Mouse (Mus musculus) forebrain, embryonic 11.5 days (tissue): ENCODE data around the gene Usp36. TPM values are rescaled to one million over a fixed set of nuclear protein-coding genes. Genes with fewer than 3 reads are reported as not detected.

Experiments used
- ATAC-seq: fragments of 200-750 bp; cut with Nextera tagmentation; replicated peaks from 2 replicates; pipeline ENCODE4 v1.8.0; 2017; ENCODE audit warnings: moderate TSS enrichment; ENCODE audit not compliant: low FRiP score
- DNase-seq: peaks from one replicate; pipeline ENCODE4 v3.0.0-alpha.2; 2017; ENCODE audit warnings: low spot score
- H3K27ac ChIP-seq: fragments of 300-500 bp; sonication (generic); 2 replicates; pipeline ENCODE4 v1.5.1; 2014; ENCODE audit warnings: low read depth, low read length
- H3K27me3 ChIP-seq: fragments of 300-500 bp; sonication (generic); 2 replicates; pipeline ENCODE4 v1.6.1; 2014; ENCODE audit warnings: mild to moderate bottlenecking, low read length, mixed read lengths; ENCODE audit not compliant: control insufficient read depth, insufficient read depth
- H3K36me3 ChIP-seq: fragments of 300-500 bp; sonication (generic); 2 replicates; pipeline ENCODE4 v1.6.1; 2014; ENCODE audit warnings: mild to moderate bottlenecking, low read length, moderate library complexity, mixed read lengths; ENCODE audit not compliant: control insufficient read depth, insufficient read depth
- H3K4me1 ChIP-seq: fragments of 300-500 bp; sonication (generic); replicated peaks from 2 replicates; pipeline ENCODE4 v1.6.1; 2014; ENCODE audit warnings: low read length, mixed read lengths; ENCODE audit not compliant: control insufficient read depth, insufficient read depth
- H3K4me2 ChIP-seq: fragments of 300-500 bp; sonication (generic); 2 replicates; pipeline ENCODE4 v1.6.1; 2014; ENCODE audit warnings: low read depth, mild to moderate bottlenecking, low read length, moderate library complexity, mixed read lengths; ENCODE audit not compliant: severe bottlenecking
- H3K4me3 ChIP-seq: fragments of 300-500 bp; sonication (generic); 2 replicates; pipeline ENCODE4 v1.5.1; 2014; ENCODE audit warnings: low read depth, low read length
- H3K9ac ChIP-seq: fragments of 300-500 bp; sonication (generic); 2 replicates; pipeline ENCODE4 v1.6.1; 2014; ENCODE audit warnings: low read length
- H3K9me3 ChIP-seq: fragments of 300-500 bp; sonication (generic); 2 replicates; pipeline ENCODE4 v1.6.1; 2016; ENCODE audit warnings: low read length, mixed read lengths; ENCODE audit not compliant: control insufficient read depth
- WGBS: fragments of 180-500 bp; shearing (Covaris S2); extraction: QIAGEN DNeasy Blood & Tissue Kit; methylation state at CpG from one replicate; pipeline ENCODE4 v1.1.7; 2014; 5-methylcytosine and 5-hydroxymethylcytosine counted together
- polyA plus RNA-seq: library from polyadenylated mRNA; unstranded; fragments of >200 nt; fragmentation: Nextera tagmentation; extraction: Ambion mirVana; gene quantifications from 2 replicates; pipeline ENCODE4 v1.2.1, GENCODE M21; 2014

Gene Usp36
- polyA plus RNA-seq, 1 experiment from 2014 or later: 17.3 TPM

DNA sequence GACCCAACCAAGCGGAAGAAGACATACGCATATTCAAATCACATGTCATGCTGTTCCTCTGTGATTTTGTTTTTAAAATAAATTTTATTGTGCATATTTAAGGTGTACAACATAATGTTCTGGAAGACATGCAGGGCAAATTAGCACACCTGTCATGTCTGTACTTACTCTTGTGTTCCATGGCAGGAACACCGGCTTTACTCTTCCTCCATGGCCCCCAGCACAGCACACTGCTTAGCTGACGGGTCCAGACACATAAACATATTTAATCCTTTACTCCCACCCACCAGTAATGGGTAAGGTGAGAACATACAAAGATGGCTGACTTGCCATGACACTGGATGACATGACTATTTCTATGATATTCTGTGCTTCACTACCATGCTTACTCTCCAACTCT is 71.0 kb downstream of the Usp36 start:
- Histone ChIP-seq H3K4me2 (no peak overlapping the region), H3K9ac (no peak overlapping the region), H3K27me3 (no peaks in the 10 kb centered on the region), H3K4me1 (no peaks in the 10 kb centered on the region), H3K9me3 (no peaks in the 10 kb centered on the region), H3K27ac (no peak overlapping the region), H3K36me3 (no peaks in the 10 kb centered on the region), H3K4me3 (no peak overlapping the region)
- DNase-seq (no peak), ATAC-seq (no peak)
- 90% methylated on average over 4 of the region's 4 CpGs for WGBS

DNA sequence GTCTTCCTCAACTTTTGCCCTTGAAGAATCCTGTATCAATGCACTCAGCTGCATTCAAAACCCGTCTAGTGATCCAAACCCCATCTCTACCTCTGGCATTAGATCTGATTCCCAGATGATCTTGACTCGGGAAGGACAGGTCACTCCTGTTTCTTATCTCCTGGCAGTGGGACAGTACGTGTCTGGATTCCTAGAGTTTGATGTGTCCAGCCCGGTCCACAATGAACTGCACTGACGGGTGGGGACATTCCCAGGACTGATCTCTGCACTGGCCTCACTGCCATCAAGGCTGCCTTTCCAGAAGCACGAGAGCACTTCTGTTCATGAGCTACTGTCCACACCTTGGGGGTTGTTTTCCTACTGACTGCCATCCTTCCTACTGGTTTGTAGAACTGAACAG is 73.6 kb downstream of the Usp36 start:
- DNase-seq: no peak
- ATAC-seq: no peak
- Histone ChIP-seq H3K9ac (no peak overlapping the region), H3K27me3 (no peaks in the 10 kb centered on the region), H3K36me3 (no peaks in the 10 kb centered on the region), H3K4me3 (no peak overlapping the region), H3K27ac (no peak overlapping the region), H3K9me3 (no peaks in the 10 kb centered on the region), H3K4me1 (0 out of 2 replicates have a peak, but pooled peaks cover 2% of the 10 kb centered on the region), H3K4me2 (no peak overlapping the region)
- WGBS: 91% methylated on average over 6 of the region's 6 CpGs

DNA sequence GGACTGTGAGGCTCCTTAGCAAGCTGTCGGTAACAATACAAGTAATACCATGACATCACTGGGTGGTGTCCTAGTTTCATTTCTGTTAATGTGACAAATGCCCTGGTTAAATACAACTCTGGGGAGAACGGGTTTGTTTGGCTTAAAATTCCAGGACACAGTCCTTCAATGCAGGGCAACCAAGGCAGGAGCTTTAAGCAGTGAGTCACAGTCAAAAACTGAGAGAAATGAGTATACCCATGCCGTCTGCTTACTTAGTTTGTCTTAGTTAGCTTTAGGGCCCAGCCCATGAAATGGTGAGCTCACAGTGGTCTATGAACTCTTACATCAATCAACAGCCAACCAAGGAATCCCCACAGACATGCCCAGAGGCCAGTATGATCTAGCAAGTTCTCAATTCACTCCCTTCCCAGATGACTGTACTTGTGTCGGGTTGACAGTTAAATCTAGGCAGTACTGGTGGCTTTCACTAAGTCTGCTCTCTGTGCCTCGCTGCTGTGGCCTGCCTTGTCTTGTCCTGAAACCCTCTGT is 74.1 kb downstream of the Usp36 start:
- WGBS: 84% methylated on average over 5 of the region's 5 CpGs

DNA sequence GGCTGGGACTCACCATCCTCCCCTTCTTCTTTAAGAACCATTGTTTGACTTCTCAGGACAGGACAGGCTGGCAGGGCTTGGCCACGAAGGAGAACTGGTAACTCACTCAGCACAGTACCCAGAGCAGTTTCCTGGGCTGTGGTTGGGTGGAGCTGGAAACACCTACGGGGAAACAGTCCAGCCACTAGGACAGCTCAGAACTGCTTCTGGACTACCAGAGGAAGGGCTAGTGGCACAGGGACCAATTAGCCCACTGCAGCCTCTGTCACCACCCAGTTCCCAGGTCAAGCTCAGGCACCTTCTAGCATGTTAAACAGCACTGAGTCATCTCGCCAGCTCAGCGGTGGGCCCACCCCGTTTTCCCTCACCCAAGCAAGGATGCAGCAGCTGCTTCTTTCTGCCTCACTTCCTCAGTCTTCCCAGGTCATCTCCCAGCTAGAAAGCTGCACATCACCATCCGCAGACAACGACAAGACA is 77.4 kb downstream of the Usp36 start:
- Histone ChIP-seq H3K36me3 (no peaks in the 10 kb centered on the region), H3K4me2 (no peak overlapping the region), H3K4me3 (no peak overlapping the region), H3K27me3 (no peaks in the 10 kb centered on the region), H3K27ac (no peak overlapping the region), H3K4me1 (peaks cover 15% of the 10 kb centered on the region; the same call in 1 of the 2 replicates), H3K9me3 (no peaks in the 10 kb centered on the region), H3K9ac (no peak overlapping the region)
- no peak for DNase-seq
- WGBS: 76% methylated on average over 7 of the region's 7 CpGs
- no peak for ATAC-seq

More for the DNA sequence above, 74.1 kb downstream of the Usp36 start:
- no peak for ATAC-seq
- Histone ChIP-seq H3K27me3 (no peaks in the 10 kb centered on the region), H3K4me3 (no peak overlapping the region), H3K4me1 (0 out of 2 replicates have a peak, but pooled peaks cover 2% of the 10 kb centered on the region), H3K27ac (no peak overlapping the region), H3K4me2 (no peak overlapping the region), H3K36me3 (no peaks in the 10 kb centered on the region), H3K9me3 (no peaks in the 10 kb centered on the region), H3K9ac (no peak overlapping the region)
- no peak for DNase-seq

DNA sequence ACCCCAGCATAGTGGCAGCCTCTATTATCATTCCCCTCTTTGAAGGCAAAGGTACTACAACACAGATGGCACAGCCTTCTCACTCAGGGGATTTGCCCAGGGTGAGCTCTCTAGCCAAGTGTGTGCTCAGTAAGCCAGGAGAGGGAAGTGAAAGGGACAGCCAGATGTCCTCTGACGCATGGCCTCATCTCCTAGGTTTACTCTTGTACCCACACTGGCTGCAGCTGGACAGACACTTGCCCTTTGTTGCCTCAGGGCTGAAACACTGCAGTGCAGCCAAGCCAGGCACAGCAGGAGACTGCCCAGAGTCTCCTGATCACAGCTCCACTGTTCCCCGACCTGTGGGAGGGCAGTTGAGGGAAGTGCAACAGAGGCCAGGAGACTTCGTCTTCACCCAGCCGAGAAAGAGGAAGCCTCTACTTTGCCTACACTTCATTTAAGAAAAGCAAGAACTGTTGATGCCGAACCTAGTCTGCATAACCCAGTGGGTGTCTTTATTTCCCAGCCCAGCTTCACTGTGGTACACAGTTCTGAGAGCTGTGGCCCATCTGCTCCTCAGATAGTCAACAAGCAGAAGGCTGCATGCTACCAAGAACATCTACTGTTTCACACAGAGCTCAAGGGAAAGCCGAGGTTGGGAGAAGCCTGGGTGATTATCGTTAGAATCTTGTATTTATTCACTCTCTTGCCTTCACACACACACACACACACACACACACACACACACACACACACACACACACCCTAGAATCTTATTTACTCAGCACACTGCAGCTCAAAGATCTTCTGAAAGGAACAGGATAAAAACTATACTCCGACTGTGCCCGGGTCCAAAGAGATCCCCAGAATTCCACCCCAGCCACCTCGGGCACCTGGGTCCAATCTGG is 78.1 kb downstream of the Usp36 start:
- ATAC-seq (no peak), DNase-seq (no peak)
- Histone ChIP-seq H3K27me3 (no peaks in the 10 kb centered on the region), H3K4me3 (no peak overlapping the region), H3K9ac (no peak overlapping the region), H3K9me3 (no peaks in the 10 kb centered on the region), H3K27ac (no peak overlapping the region), H3K4me2 (no peak overlapping the region), H3K36me3 (no peaks in the 10 kb centered on the region), H3K4me1 (peaks cover 18% of the 10 kb centered on the region; the same call in 1 of the 2 replicates)
- 58% methylated on average over 10 of the region's 10 CpGs for WGBS

DNA sequence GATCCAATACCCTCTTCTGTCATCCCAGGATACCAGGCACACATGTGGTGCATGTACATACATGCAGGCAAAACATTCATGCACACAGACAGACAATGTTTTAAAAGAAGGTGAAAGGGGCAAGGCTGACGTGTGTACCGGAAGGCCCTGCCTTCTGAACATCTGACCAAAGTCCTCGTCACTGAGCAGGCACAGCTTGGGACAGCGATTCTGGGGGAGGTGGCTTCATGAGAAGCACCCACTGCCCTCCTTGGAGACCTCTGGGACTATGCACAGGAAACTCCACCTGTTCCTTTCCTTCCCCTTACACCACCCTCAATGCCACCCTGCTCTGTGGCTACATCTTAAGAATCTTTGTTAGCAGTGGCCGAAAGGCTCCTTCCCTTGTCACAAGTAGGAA is 79.1 kb downstream of the Usp36 start:
- WGBS: 90% methylated on average over 5 of the region's 5 CpGs
- Histone ChIP-seq H3K27me3 (no peaks in the 10 kb centered on the region), H3K4me3 (no peak overlapping the region), H3K9me3 (no peaks in the 10 kb centered on the region), H3K4me1 (peaks cover 18% of the 10 kb centered on the region; the same call in 1 of the 2 replicates), H3K4me2 (no peak overlapping the region), H3K9ac (no peak overlapping the region), H3K27ac (no peak overlapping the region), H3K36me3 (no peaks in the 10 kb centered on the region)
- DNase-seq (no peak), ATAC-seq (no peak)

DNA sequence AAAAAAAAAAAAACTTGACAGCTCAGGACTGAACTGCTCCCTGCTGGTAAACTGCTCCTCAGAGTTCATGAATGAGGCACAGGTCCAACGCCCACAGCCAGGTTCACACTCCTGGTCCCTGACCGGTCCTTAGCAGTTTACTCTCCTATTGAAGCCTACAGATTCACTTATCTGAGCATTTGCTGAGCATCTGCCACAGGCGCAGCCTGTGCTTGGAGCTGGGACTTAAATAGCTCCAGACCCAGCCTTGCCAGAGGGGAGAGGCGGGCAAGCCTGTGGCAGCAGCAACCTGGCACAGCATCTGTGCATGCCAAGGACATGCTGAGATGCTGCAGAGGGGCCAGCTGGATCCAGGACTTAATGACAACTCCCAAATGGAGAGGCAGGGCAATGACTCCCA is 79.9 kb downstream of the Usp36 start:
- DNase-seq (no peak), ATAC-seq (no peak)
- Histone ChIP-seq H3K27me3 (no peaks in the 10 kb centered on the region), H3K4me2 (no peak overlapping the region), H3K27ac (no peak overlapping the region), H3K9me3 (no peaks in the 10 kb centered on the region), H3K4me1 (peaks cover 18% of the 10 kb centered on the region; the same call in 1 of the 2 replicates), H3K9ac (no peak overlapping the region), H3K4me3 (no peak overlapping the region), H3K36me3 (no peaks in the 10 kb centered on the region)
- 91% methylated on average over 4 of the region's 4 CpGs for WGBS
